Mouse (Mus musculus) cerebellum, adult 2 months (tissue): ENCODE data around the gene Pla2g1b. TPM values are rescaled to one million over a fixed set of nuclear protein-coding genes. Genes with fewer than 3 reads are reported as not detected.
"Not testable (repeated sequence)": the region's sequence is repeated elsewhere in the genome, so short reads cannot be mapped to it uniquely, and the experiment has no call there.

Experiments used
- DNase-seq, 2 experiments: peaks; one replicate each; pipeline ENCODE4 v3.0.0; 2021
- H3K27ac ChIP-seq: fragments of 200-500 bp; 2 replicates; pipeline ENCODE4 v1.5.1; 2012; ENCODE audit warnings: low read length, control low read depth, inconsistent platforms; ENCODE audit not compliant: insufficient read depth
- H3K27me3 ChIP-seq: fragments of 200-500 bp; 2 replicates; pipeline ENCODE4 v1.6.1; 2012; ENCODE audit warnings: inconsistent platforms, mild to moderate bottlenecking, low read length, moderate library complexity; ENCODE audit not compliant: control insufficient read depth, insufficient read depth
- H3K4me1 ChIP-seq: fragments of 200-500 bp; 2 replicates; pipeline ENCODE4 v1.6.1; 2011; ENCODE audit warnings: low read length; ENCODE audit not compliant: control insufficient read depth, insufficient read depth
- H3K4me3 ChIP-seq: fragments of 200-500 bp; replicated peaks from 2 replicates; pipeline ENCODE3; 2011; ENCODE audit warnings: mild to moderate bottlenecking, low read depth, low read length, control low read depth; ENCODE audit not compliant: insufficient read depth
- CTCF ChIP-seq: fragments of 200-500 bp; IDR thresholded peaks from 2 replicates; pipeline ENCODE4 v1.5.1; 2011; ENCODE audit warnings: low read depth, mild to moderate bottlenecking, control low read depth, low read length, moderate library complexity, borderline replicate concordance; ENCODE audit not compliant: insufficient read depth
- POLR2A ChIP-seq: fragments of 200-500 bp; IDR thresholded peaks from 2 replicates; pipeline ENCODE4 v1.6.1; 2011; ENCODE audit warnings: low read length, control low read depth, borderline replicate concordance; ENCODE audit not compliant: insufficient read depth
- WGBS: fragments of 180-500 bp; shearing (Covaris S2); methylation state at CpG from one replicate; pipeline ENCODE4 v1.1.7; 2018; 5-methylcytosine and 5-hydroxymethylcytosine counted together
- polyA plus RNA-seq: library from polyadenylated mRNA; depleted of rRNA; stranded (reverse); fragments of >200 nt; gene quantifications from 2 replicates; pipeline ENCODE4 v1.2.3, GENCODE M21; 2012

The Pla2g1b gene
- polyA plus RNA-seq, 1 experiment, result not detected

DNA sequence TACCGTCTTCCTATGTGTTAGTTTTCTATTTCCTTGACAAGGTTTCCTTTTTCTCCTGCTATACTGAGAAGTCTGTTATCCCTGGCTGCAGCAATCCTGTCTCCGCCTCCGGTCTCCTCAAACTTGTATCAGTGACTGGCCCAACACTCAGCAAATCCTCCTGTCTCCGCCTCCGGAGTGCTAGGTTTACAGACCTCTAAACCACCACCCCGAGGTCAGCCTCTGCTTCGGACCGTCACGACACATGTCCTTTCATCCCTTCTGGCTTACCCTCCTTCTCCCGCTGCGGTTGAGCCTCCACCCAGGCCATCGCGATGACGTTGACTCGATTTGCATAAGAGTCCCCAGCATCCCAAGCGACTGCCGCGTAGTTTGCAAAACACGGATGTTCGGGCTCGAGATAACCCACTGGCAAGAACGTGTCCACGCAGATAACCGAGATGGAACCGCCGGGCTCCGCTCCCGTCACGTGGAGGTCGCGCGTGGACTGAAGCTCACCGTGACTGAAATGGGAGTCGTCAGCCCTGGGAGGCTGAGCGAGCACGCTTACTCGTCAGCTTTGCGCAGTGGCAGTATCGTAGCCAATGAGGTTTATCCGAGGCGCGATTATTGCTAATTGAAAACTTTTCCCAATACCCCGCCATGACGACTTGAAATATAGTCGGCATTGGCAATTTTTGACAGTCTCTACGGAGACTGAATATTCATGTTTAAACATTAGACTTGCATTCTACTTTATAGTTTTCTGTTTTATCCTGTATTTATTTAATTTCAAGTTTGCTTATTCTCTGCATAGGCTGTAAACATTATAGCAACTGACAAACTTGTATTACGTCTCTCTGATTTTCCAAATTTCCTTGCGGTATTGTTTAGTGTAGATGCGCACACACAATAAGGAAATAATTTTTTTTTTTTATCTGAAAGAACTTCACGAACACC is 23.9 kb downstream of the Pla2g1b start:
- H3K27ac ChIP-seq, result peak overlapping the region; percentile 98
- whole genome bisulfite sequencing, result under 1% methylated on average over 50 of the region's 50 CpGs
- TF ChIP-seq CTCF (no peak), POLR2A (peak; percentile 94)
- DNase-seq, result peak; percentile 93 to 96
- H3K4me1 ChIP-seq, result peaks cover 8% of the 10 kb centered on the region; the same call in 1 of the 2 replicates
- peak overlapping the region; percentile 58 for H3K4me3 ChIP-seq
- no peaks in the 10 kb centered on the region for H3K27me3 ChIP-seq

- Histone ChIP-seq H3K4me3 (no peak overlapping the region), H3K27me3 (no peaks in the 10 kb centered on the region), H3K4me1 (peaks cover 8% of the 10 kb centered on the region; the same call in 1 of the 2 replicates), H3K27ac (no peak overlapping the region)
- no peak for TF ChIP-seq POLR2A
- no peak for TF ChIP-seq CTCF
- 6% methylated on average over 8 of the region's 8 CpGs for WGBS
- no peak for DNase-seq
These were observed 24.6 kb downstream of the Pla2g1b start for GRCm38 (mm10) chr5:115490638-115491000.

GRCm38 (mm10) chr5:115491076-115491475 is 25.0 kb downstream of the Pla2g1b start:
- Histone ChIP-seq H3K4me3 (no peak overlapping the region), H3K27ac (no peak overlapping the region), H3K27me3 (no peaks in the 10 kb centered on the region), H3K4me1 (peaks cover 8% of the 10 kb centered on the region; the same call in 1 of the 2 replicates)
- WGBS, result 45% methylated on average over 5 of the region's 5 CpGs
- TF ChIP-seq POLR2A (no peak), CTCF (no peak)
- no peak for DNase-seq

DNA sequence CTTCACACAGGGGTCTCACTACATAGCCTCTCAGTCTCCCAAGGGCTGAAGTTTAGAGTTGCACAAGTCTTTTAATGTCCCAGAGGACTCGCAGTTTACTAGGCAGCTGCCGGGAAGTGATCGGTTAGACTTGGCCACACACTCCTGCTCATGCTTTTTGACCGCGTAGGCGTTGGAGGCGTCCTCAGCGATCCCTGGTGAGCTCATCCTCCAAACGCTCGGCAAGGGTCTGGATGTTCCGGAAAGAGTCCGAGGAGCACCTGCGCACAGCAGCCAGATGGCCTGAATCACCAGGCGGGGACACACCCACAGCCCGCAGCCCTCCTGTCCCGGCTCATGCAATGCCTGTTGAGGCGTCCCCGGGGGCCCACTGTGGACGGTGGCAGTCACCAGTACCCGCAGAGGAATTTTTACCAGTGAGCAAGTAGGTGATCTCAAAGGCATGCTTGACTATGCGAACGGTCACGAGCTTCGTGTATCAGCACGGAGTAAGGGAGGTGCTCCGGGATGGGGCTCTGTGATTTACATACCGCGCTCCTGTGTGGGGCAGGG is 25.8 kb downstream of the Pla2g1b start:
- H3K27ac ChIP-seq, result no peak overlapping the region; the same call in 1 of the 2 replicates
- peak overlapping the region; percentile 20 for H3K4me3 ChIP-seq
- TF ChIP-seq POLR2A (no peak), CTCF (no peak)
- peaks cover 8% of the 10 kb centered on the region; the same call in 1 of the 2 replicates for H3K4me1 ChIP-seq
- no peaks in the 10 kb centered on the region for H3K27me3 ChIP-seq
- 4% methylated on average over 28 of the region's 28 CpGs for WGBS
- DNase-seq, result peak; percentile 68 to 70

- Histone ChIP-seq H3K4me3 (no peak overlapping the region), H3K27me3 (no peaks in the 10 kb centered on the region), H3K4me1 (peaks cover 8% of the 10 kb centered on the region; the same call in 1 of the 2 replicates), H3K27ac (no peak overlapping the region)
- DNase-seq, result no peak
- TF ChIP-seq POLR2A (no peak), CTCF (no peak)
- WGBS, result 77% methylated on average over 6 of the region's 6 CpGs
These were observed 26.8 kb downstream of the Pla2g1b start for GRCm38 (mm10) chr5:115492711-115493335.

GRCm38 (mm10) chr5:115493441-115493840 is 27.4 kb downstream of the Pla2g1b start:
- no peaks in the 10 kb centered on the region for H3K27me3 ChIP-seq
- WGBS, result 53% methylated on average over 5 of the region's 5 CpGs
- no peak overlapping the region for H3K4me3 ChIP-seq
- no peak for DNase-seq
- no peak overlapping the region for H3K27ac ChIP-seq
- H3K4me1 ChIP-seq, result peaks cover 14% of the 10 kb centered on the region; the same call in 1 of the 2 replicates
- TF ChIP-seq POLR2A (no peak), CTCF (no peak)

DNA sequence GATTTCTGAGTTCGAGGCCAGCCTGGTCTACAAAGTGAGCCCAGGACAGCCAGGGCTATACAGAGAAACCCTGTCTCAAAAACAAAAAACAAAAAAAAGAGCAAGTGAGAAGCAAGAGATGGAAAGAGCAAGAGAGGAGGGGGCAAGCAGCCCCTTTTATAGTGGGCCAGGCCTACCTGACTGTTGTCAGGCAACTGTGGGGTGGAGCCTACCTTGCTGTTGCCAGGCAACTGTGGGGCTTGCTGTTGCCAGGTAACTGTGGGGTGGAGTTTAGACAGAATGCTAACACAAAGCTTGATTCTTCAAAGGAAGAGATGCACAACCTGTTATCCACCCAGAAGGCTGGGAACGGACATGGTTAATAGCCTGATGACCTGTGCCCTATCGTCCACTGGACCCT is 29.6 kb downstream of the Pla2g1b start:
- 88% methylated on average over 3 of the region's 3 CpGs for WGBS
- peak in 1 of 2 experiments; percentile 9 for DNase-seq
- H3K4me1 ChIP-seq, result peaks cover 11% of the 10 kb centered on the region; the same call in 1 of the 2 replicates
- H3K27me3 ChIP-seq, H3K27ac ChIP-seq, H3K4me3 ChIP-seq: not testable (repeated sequence)
